Comparison of ENCODE assay signal across 17 mouse cellular contexts in the genomic region with DNA sequence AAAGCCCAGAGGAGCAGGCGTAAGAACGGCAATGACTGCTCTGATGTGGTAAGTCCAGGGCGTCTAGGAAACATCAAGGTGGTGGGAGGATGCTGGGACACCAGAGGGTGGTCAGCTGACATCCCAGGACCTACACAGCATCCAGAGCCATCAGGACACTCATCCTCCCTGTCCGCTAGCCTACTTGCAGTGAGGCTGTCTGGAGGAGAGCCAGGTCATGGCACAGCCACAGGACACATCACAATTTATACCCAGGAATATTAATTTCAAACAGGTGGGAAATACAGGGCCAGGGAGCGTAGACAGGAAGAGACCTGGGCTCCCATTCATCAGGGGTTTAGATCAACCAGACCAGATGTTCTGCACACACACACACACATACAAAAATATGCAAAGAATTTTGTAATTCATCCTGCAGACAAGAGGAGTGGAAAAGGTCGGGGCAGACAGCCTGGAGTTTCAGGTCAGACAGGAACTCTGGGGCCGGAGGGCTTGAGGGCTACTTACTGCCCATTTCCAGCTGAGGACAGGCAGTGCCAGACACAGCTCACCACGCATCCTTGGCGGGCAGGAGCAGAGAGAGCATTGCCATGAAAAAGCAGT.
A peak's percentile ranks its signal among the peaks of the same experiment; 100 is the strongest.
DNase-seq lines count a peak whose midpoint lies in the region; ATAC-seq and TF ChIP-seq lines count a peak whose summit lies in the region.
"Had no signal": no experiment of that assay in that cellular context is flagged by ENCODE, and none has a peak within 500 bp of the region (broad histone marks: within the 10 kb centered on the region; RNA-seq: fewer than 3 reads in every experiment).

No protein-coding gene starts in this region.

- ATAC-seq in midbrain, embryonic 13.5 days = no peak
- ATAC-seq in midbrain, embryonic 16.5 days = no peak
- ATAC-seq in frontal cortex, adult (ENCODE audit: low TSS enrichment) = no peak
- ATAC-seq: forebrain, embryonic 16.5 days had no signal

- no peak for TF ChIP-seq POLR2A in cerebellum, adult 2 months (IDR thresholded peaks at IDR 0.05; ENCODE audit: borderline replicate concordance, insufficient read depth, low read length)

- DNase-seq in cerebellum, adult 2 months = peak; percentile 53 to 55
- no peak for DNase-seq in cerebellum, postnatal 4 days (ENCODE audit: low spot score in 2 of 2)
- peak; percentile 58 for DNase-seq in embryo, embryonic 11 days
- peak; percentile 75 for DNase-seq in mesoderm, embryonic 11.5 days (ENCODE audit: low read depth, low spot score)
- no peak for DNase-seq in urinary bladder, postnatal 14 days (ENCODE audit: low spot score)
- DNase-seq: adrenal gland, adult 8-10 months; gastrocnemius, postnatal 36 days; kidney, adult 18-20 months; kidney, postnatal 36 days; lung, embryonic 14.5 days; thymus, postnatal 36 days had no signal

- no peaks in the 10 kb centered on the region for H3K36me3 ChIP-seq in midbrain, embryonic 13.5 days
- H3K36me3 ChIP-seq in midbrain, embryonic 16.5 days (ENCODE audit: control insufficient read depth, insufficient read depth, low read length) = no peaks in the 10 kb centered on the region
- H3K36me3 ChIP-seq: heart, embryonic 13.5 days; neural tube, embryonic 12.5 days had no signal

- peaks cover 66% of the 10 kb centered on the region for H3K4me1 ChIP-seq in cerebellum, adult 2 months (ENCODE audit: control insufficient read depth, insufficient read depth, low read length)
- peaks cover 6% of the 10 kb centered on the region; the same call in 1 of the 2 replicates for H3K4me1 ChIP-seq in midbrain, embryonic 13.5 days (replicated peaks)
- H3K4me1 ChIP-seq in midbrain, embryonic 16.5 days (ENCODE audit: control insufficient read depth, insufficient read depth, low read length) = no peaks in the 10 kb centered on the region

- H3K9ac ChIP-seq in midbrain, embryonic 13.5 days (replicated peaks) = 0 out of 2 replicates have a peak overlapping the region, but pooled peaks have one; percentile 3
- H3K9ac ChIP-seq in midbrain, embryonic 16.5 days (ENCODE audit: low read depth, low read length) = no peak overlapping the region
- H3K9ac ChIP-seq: heart, embryonic 13.5 days; lung, embryonic 14.5 days; neural tube, embryonic 12.5 days had no signal

- H3K4me3 ChIP-seq in cerebellum, adult 2 months (replicated peaks; ENCODE audit: insufficient read depth, low read depth, low read length) = no peak overlapping the region
- H3K4me3 ChIP-seq in midbrain, embryonic 13.5 days (replicated peaks) = no peak overlapping the region
- no peak overlapping the region for H3K4me3 ChIP-seq in midbrain, embryonic 16.5 days (ENCODE audit: low read depth, low read length)
- H3K4me3 ChIP-seq: heart, embryonic 13.5 days; neural tube, embryonic 12.5 days had no signal

- no peaks in the 10 kb centered on the region for H3K9me3 ChIP-seq in midbrain, embryonic 13.5 days
- no peaks in the 10 kb centered on the region for H3K9me3 ChIP-seq in midbrain, embryonic 16.5 days (replicated peaks; ENCODE audit: control insufficient read depth, low read length, poor library complexity, severe bottlenecking)
- H3K9me3 ChIP-seq: heart, embryonic 13.5 days; neural tube, embryonic 12.5 days had no signal

- no peak overlapping the region for H3K4me2 ChIP-seq in midbrain, embryonic 13.5 days (replicated peaks)
- H3K4me2 ChIP-seq in midbrain, embryonic 16.5 days (ENCODE audit: low read length) = no peak overlapping the region
- H3K4me2 ChIP-seq: heart, embryonic 13.5 days; lung, embryonic 14.5 days; neural tube, embryonic 12.5 days had no signal

- TF ChIP-seq CTCF in cerebellum, adult 2 months (IDR thresholded peaks at IDR 0.05; ENCODE audit: borderline replicate concordance, insufficient read depth, low read depth, low read length) = no peak

- WGBS in cerebellum, adult 2 months = 41% methylated on average over 9 of the region's 9 CpGs
- WGBS in midbrain, embryonic 13.5 days = 59% methylated on average over 9 of the region's 9 CpGs
- 65% methylated on average over 9 of the region's 9 CpGs for WGBS in midbrain, embryonic 16.5 days

- 0 out of 2 replicates have a peak overlapping the region, but pooled peaks have one; percentile 19 for H3K27ac ChIP-seq in cerebellum, adult 2 months (ENCODE audit: insufficient read depth, low read length)
- no peak overlapping the region for H3K27ac ChIP-seq in midbrain, embryonic 13.5 days
- no peak overlapping the region for H3K27ac ChIP-seq in midbrain, embryonic 16.5 days (ENCODE audit: low read length)
- H3K27ac ChIP-seq: heart, embryonic 13.5 days; neural tube, embryonic 12.5 days had no signal

- no peaks in the 10 kb centered on the region for H3K27me3 ChIP-seq in cerebellum, adult 2 months (ENCODE audit: control insufficient read depth, insufficient read depth, low read length)
- no peaks in the 10 kb centered on the region for H3K27me3 ChIP-seq in midbrain, embryonic 13.5 days
- no peaks in the 10 kb centered on the region for H3K27me3 ChIP-seq in midbrain, embryonic 16.5 days (ENCODE audit: control insufficient read depth, insufficient read depth, low read depth, low read length)
- H3K27me3 ChIP-seq: neural tube, embryonic 12.5 days had no signal

Comparison
In these comparisons a context has a peak if more than half of its experiments do, and no peak if none do; other contexts are left out.
1. DNase-seq: peak in cerebellum, adult 2 months (2 of 2), embryo, embryonic 11 days (single experiment) and mesoderm, embryonic 11.5 days (single experiment); none in cerebellum, postnatal 4 days (0 of 2) and urinary bladder, postnatal 14 days (single experiment).